Mouse (Mus musculus) erythroid progenitor cell, adult 5-6 weeks (primary cell): Measurements from ENCODE around the gene Ankzf1. TPM values are rescaled to one million over a fixed set of nuclear protein-coding genes. Genes with fewer than 3 reads are reported as not detected.

Experiments
- total RNA-seq, 2 experiments: library from RNA; stranded (forward) in 1 of 2; stranded (reverse) in 1 of 2; fragments of 150-400 nt in 1 of 2; fragments of 186-747, 209-891 nt in 1 of 2; gene quantifications; 2 replicates each; pipeline versions ENCODE4 v1.2.3 to v1.2.4; 2015 to 2017; ENCODE audit warnings: low replicate concordance in 2 of 2

Gene Ankzf1
- total RNA-seq, 2 experiments from 2014 or later, result 5.9 to 8.9 TPM

Other genes with a start within 250 kb of the Ankzf1 start
- gene Ihh, start 240.5 kb upstream of the Ankzf1 start, total RNA-seq (2015; ENCODE audit: low replicate concordance), result not detected in 2 replicates
- gene Ihh, start 240.5 kb upstream of the Ankzf1 start, total RNA-seq (2017; ENCODE audit: low replicate concordance), result not detected in 2 replicates
- 5.8 and 12.2 TPM in 2 replicates for gene Nhej1, start 67.0 kb upstream of the Ankzf1 start, total RNA-seq (2015; ENCODE audit: low replicate concordance)
- 10.5 and 11.0 TPM in 2 replicates for gene Nhej1, start 67.0 kb upstream of the Ankzf1 start, total RNA-seq (2017; ENCODE audit: low replicate concordance)
- not detected in 2 replicates for gene Slc23a3, start 58.3 kb upstream of the Ankzf1 start, total RNA-seq (2015; ENCODE audit: low replicate concordance)
- gene Slc23a3, start 58.3 kb upstream of the Ankzf1 start, total RNA-seq (2017; ENCODE audit: low replicate concordance), result not detected in 2 replicates
- 28.5 and 33.5 TPM in 2 replicates for gene Cnppd1, start 49.4 kb upstream of the Ankzf1 start, total RNA-seq (2015; ENCODE audit: low replicate concordance)
- 66.4 and 76.2 TPM in 2 replicates for gene Cnppd1, start 49.4 kb upstream of the Ankzf1 start, total RNA-seq (2017; ENCODE audit: low replicate concordance)
- gene Retreg2, start 49.4 kb upstream of the Ankzf1 start, total RNA-seq (2015; ENCODE audit: low replicate concordance), result 145 and 163 TPM in 2 replicates
- gene Retreg2, start 49.4 kb upstream of the Ankzf1 start, total RNA-seq (2017; ENCODE audit: low replicate concordance), result 133 and 149 TPM in 2 replicates
- 43.6 and 75.0 TPM in 2 replicates for gene Zfand2b, start 23.5 kb upstream of the Ankzf1 start, total RNA-seq (2015; ENCODE audit: low replicate concordance)
- 54.6 and 69.4 TPM in 2 replicates for gene Zfand2b, start 23.5 kb upstream of the Ankzf1 start, total RNA-seq (2017; ENCODE audit: low replicate concordance)
- 198 and 219 TPM in 2 replicates for gene Abcb6, start 11.8 kb upstream of the Ankzf1 start, total RNA-seq (2015; ENCODE audit: low replicate concordance)
- 116 and 174 TPM in 2 replicates for gene Abcb6, start 11.8 kb upstream of the Ankzf1 start, total RNA-seq (2017; ENCODE audit: low replicate concordance)
- 29.2 and 39.4 TPM in 2 replicates for gene Atg9a, start within 50 bp of the Ankzf1 start, total RNA-seq (2015; ENCODE audit: low replicate concordance)
- gene Atg9a, start within 50 bp of the Ankzf1 start, total RNA-seq (2017; ENCODE audit: low replicate concordance), result 38.8 and 54.5 TPM in 2 replicates
- 23.1 and 23.9 TPM in 2 replicates for gene Glb1l, start 18.7 kb downstream of the Ankzf1 start, total RNA-seq (2015; ENCODE audit: low replicate concordance)
- gene Glb1l, start 18.7 kb downstream of the Ankzf1 start, total RNA-seq (2017; ENCODE audit: low replicate concordance), result 14.2 and 43.3 TPM in 2 replicates
- 96.0 and 112 TPM in 2 replicates for gene Stk16, start 18.7 kb downstream of the Ankzf1 start, total RNA-seq (2015; ENCODE audit: low replicate concordance)
- 82.3 and 141 TPM in 2 replicates for gene Stk16, start 18.7 kb downstream of the Ankzf1 start, total RNA-seq (2017; ENCODE audit: low replicate concordance)
- 474 and 550 TPM in 2 replicates for gene Tuba4a, start 27.7 kb downstream of the Ankzf1 start, total RNA-seq (2015; ENCODE audit: low replicate concordance)
- 246 TPM in 2 replicates for gene Tuba4a, start 27.7 kb downstream of the Ankzf1 start, total RNA-seq (2017; ENCODE audit: low replicate concordance)
- not detected in 2 replicates for gene A630095N17Rik, start 40.0 kb downstream of the Ankzf1 start, total RNA-seq (2015; ENCODE audit: low replicate concordance)
- not detected in 2 replicates for gene A630095N17Rik, start 40.0 kb downstream of the Ankzf1 start, total RNA-seq (2017; ENCODE audit: low replicate concordance)
- gene Dnajb2, start 44.3 kb downstream of the Ankzf1 start, total RNA-seq (2015; ENCODE audit: low replicate concordance), result 154 and 158 TPM in 2 replicates
- 356 and 386 TPM in 2 replicates for gene Dnajb2, start 44.3 kb downstream of the Ankzf1 start, total RNA-seq (2017; ENCODE audit: low replicate concordance)
- not detected in 2 replicates for gene Ptprn, start 72.4 kb downstream of the Ankzf1 start, total RNA-seq (2015; ENCODE audit: low replicate concordance)
- gene Ptprn, start 72.4 kb downstream of the Ankzf1 start, total RNA-seq (2017; ENCODE audit: low replicate concordance), result not detected in 2 replicates
- not detected in 2 replicates for gene Resp18, start 86.3 kb downstream of the Ankzf1 start, total RNA-seq (2015; ENCODE audit: low replicate concordance)
- gene Resp18, start 86.3 kb downstream of the Ankzf1 start, total RNA-seq (2017; ENCODE audit: low replicate concordance), result not detected in 2 replicates
- gene Dnpep, start 125.8 kb downstream of the Ankzf1 start, total RNA-seq (2015; ENCODE audit: low replicate concordance), result 7.5 and 7.6 TPM in 2 replicates
- gene Dnpep, start 125.8 kb downstream of the Ankzf1 start, total RNA-seq (2017; ENCODE audit: low replicate concordance), result 1.7 and 6.5 TPM in 2 replicates
- not detected in 2 replicates for gene Des, start 168.2 kb downstream of the Ankzf1 start, total RNA-seq (2015; ENCODE audit: low replicate concordance)
- gene Des, start 168.2 kb downstream of the Ankzf1 start, total RNA-seq (2017; ENCODE audit: low replicate concordance), result not detected in 2 replicates
- gene Speg, start 183.1 kb downstream of the Ankzf1 start, total RNA-seq (2015; ENCODE audit: low replicate concordance), result not detected in 2 replicates
- gene Speg, start 183.1 kb downstream of the Ankzf1 start, total RNA-seq (2017; ENCODE audit: low replicate concordance), result 0.13 TPM in 1 of 2 replicates, not detected in the other
- 17.6 and 23.1 TPM in 2 replicates for gene Gmppa, start 243.8 kb downstream of the Ankzf1 start, total RNA-seq (2015; ENCODE audit: low replicate concordance)
- gene Gmppa, start 243.8 kb downstream of the Ankzf1 start, total RNA-seq (2017; ENCODE audit: low replicate concordance), result 3.6 and 10.8 TPM in 2 replicates